Mouse (Mus musculus) limb, embryonic 14.5 days (tissue): Measurements from ENCODE around the gene Hira. TPM values are rescaled to one million over a fixed set of nuclear protein-coding genes. Genes with fewer than 3 reads are reported as not detected.

Experiments
- ATAC-seq: fragments of 200-750 bp; cut with Nextera tagmentation; 2 replicates; pipeline ENCODE4 v1.8.0; 2017; ENCODE audit warnings: low read depth, moderate number of reproducible peaks, moderate TSS enrichment; ENCODE audit not compliant: low FRiP score
- DNase-seq: peaks from one replicate; pipeline ENCODE4 v3.0.0-alpha.2; 2015; ENCODE audit warnings: low spot score
- H3K27ac ChIP-seq: fragments of 300-500 bp; sonication (generic); replicated peaks from 2 replicates; pipeline ENCODE4 v1.5.1; 2014; ENCODE audit warnings: low read depth, mild to moderate bottlenecking, low read length, moderate library complexity, mixed read lengths
- H3K27me3 ChIP-seq: fragments of 300-500 bp; sonication (generic); 2 replicates; pipeline ENCODE4 v1.6.1; 2014; ENCODE audit warnings: low read length, mixed read lengths; ENCODE audit not compliant: control insufficient read depth, insufficient read depth
- H3K36me3 ChIP-seq: fragments of 300-500 bp; sonication (generic); 2 replicates; pipeline ENCODE4 v1.6.1; 2014; ENCODE audit warnings: mild to moderate bottlenecking, low read length, moderate library complexity, mixed read lengths; ENCODE audit not compliant: control insufficient read depth, insufficient read depth
- H3K4me1 ChIP-seq: fragments of 300-500 bp; sonication (generic); 2 replicates; pipeline ENCODE4 v1.6.1; 2014; ENCODE audit warnings: antibody characterized with exemption, low read length, mixed read lengths; ENCODE audit not compliant: control insufficient read depth, insufficient read depth
- H3K4me2 ChIP-seq: fragments of 300-500 bp; sonication (generic); replicated peaks from 2 replicates; pipeline ENCODE4 v1.6.1; 2014; ENCODE audit warnings: low read depth, mild to moderate bottlenecking, low read length, moderate library complexity; ENCODE audit not compliant: severe bottlenecking
- H3K4me3 ChIP-seq: fragments of 300-500 bp; sonication (generic); replicated peaks from 2 replicates; pipeline ENCODE4 v1.5.1; 2014; ENCODE audit warnings: low read length
- H3K9ac ChIP-seq: fragments of 300-500 bp; sonication (generic); 2 replicates; pipeline ENCODE4 v1.6.1; 2014; ENCODE audit warnings: mild to moderate bottlenecking, low read depth, low read length, moderate library complexity; ENCODE audit not compliant: severe bottlenecking
- H3K9me3 ChIP-seq: fragments of 300-500 bp; sonication (generic); 2 replicates; pipeline ENCODE4 v1.6.1; 2016; ENCODE audit warnings: low read length; ENCODE audit not compliant: control insufficient read depth
- POLR2A ChIP-seq: fragments of 200-500 bp; IDR thresholded peaks from 2 replicates; pipeline ENCODE4 v1.8.0; 2012; ENCODE audit warnings: inconsistent platforms, mild to moderate bottlenecking, moderate library complexity, borderline replicate concordance; ENCODE audit not compliant: insufficient read depth, insufficient read length; ENCODE audit errors: extremely low read depth
- WGBS: fragments of 180-500 bp; shearing (Covaris S2); extraction: QIAGEN DNeasy Blood & Tissue Kit; methylation state at CpG from one replicate; pipeline ENCODE4 v1.1.7; 2014; 5-methylcytosine and 5-hydroxymethylcytosine counted together
- polyA plus RNA-seq, 2 experiments: library from polyadenylated mRNA; depleted of rRNA in 1 of 2; stranded (reverse) in 1 of 2; unstranded in 1 of 2; fragments of >200 nt; fragmentation: Nextera tagmentation in 1 of 2; extraction: Ambion mirVana in 1 of 2; gene quantifications; 2 replicates each; pipeline versions ENCODE4 v1.2.1 to v1.2.3; 2012 to 2014

Gene Hira
- polyA plus RNA-seq, 2 experiments: 14.1 to 64.0 TPM

GRCm38 (mm10) chr16:18921771-18922170, 44.9 kb downstream of the Hira start:
- no peaks in the 10 kb centered on the region for H3K27me3 ChIP-seq
- no peak overlapping the region for H3K4me3 ChIP-seq
- H3K4me2 ChIP-seq: no peak overlapping the region
- no peak overlapping the region for H3K9ac ChIP-seq
- no peaks in the 10 kb centered on the region for H3K9me3 ChIP-seq
- no peaks in the 10 kb centered on the region for H3K4me1 ChIP-seq
- TF ChIP-seq POLR2A: no peak
- WGBS: 92% methylated on average over 2 of the region's 2 CpGs
- ATAC-seq (no peak), DNase-seq (no peak)
- peaks cover 87% of the 10 kb centered on the region for H3K36me3 ChIP-seq
- H3K27ac ChIP-seq: no peak overlapping the region

GRCm38 (mm10) chr16:18927963-18928362, 51.1 kb downstream of the Hira start:
- Histone ChIP-seq H3K4me1 (no peaks in the 10 kb centered on the region), H3K27me3 (no peaks in the 10 kb centered on the region), H3K27ac (no peak overlapping the region), H3K9me3 (no peaks in the 10 kb centered on the region), H3K9ac (no peak overlapping the region), H3K4me3 (no peak overlapping the region), H3K36me3 (peaks cover 57% of the 10 kb centered on the region), H3K4me2 (no peak overlapping the region)
- 97% methylated on average over 1 of the region's 1 CpGs for WGBS
- DNase-seq (no peak), ATAC-seq (no peak)
- TF ChIP-seq POLR2A: no peak

- Histone ChIP-seq H3K4me1 (no peaks in the 10 kb centered on the region), H3K9ac (no peak overlapping the region), H3K9me3 (no peaks in the 10 kb centered on the region), H3K27me3 (no peaks in the 10 kb centered on the region), H3K4me3 (no peak overlapping the region), H3K27ac (no peak overlapping the region), H3K36me3 (peaks cover 61% of the 10 kb centered on the region), H3K4me2 (no peak overlapping the region)
- no peak for TF ChIP-seq POLR2A
- ATAC-seq: no peak
- WGBS: 92% methylated on average over 5 of the region's 5 CpGs
- no peak for DNase-seq
These were observed 61.7 kb downstream of the Hira start for GRCm38 (mm10) chr16:18938321-18939082.

- no peaks in the 10 kb centered on the region for H3K27me3 ChIP-seq
- no peak overlapping the region for H3K4me2 ChIP-seq
- H3K4me1 ChIP-seq: no peaks in the 10 kb centered on the region
- no peak overlapping the region for H3K4me3 ChIP-seq
- no peak for TF ChIP-seq POLR2A
- ATAC-seq: no peak
- WGBS: 90% methylated on average over 6 of the region's 6 CpGs
- H3K36me3 ChIP-seq: peaks cover 64% of the 10 kb centered on the region
- H3K9ac ChIP-seq: no peak overlapping the region
- no peak for DNase-seq
- H3K9me3 ChIP-seq: no peaks in the 10 kb centered on the region
- H3K27ac ChIP-seq: no peak overlapping the region
These were observed 67.1 kb downstream of the Hira start for GRCm38 (mm10) chr16:18943906-18944305.

- no peak for TF ChIP-seq POLR2A
- Histone ChIP-seq H3K36me3 (peaks cover 89% of the 10 kb centered on the region), H3K4me3 (no peak overlapping the region), H3K9ac (no peak overlapping the region), H3K27ac (no peak overlapping the region), H3K27me3 (no peaks in the 10 kb centered on the region), H3K9me3 (no peaks in the 10 kb centered on the region), H3K4me1 (no peaks in the 10 kb centered on the region), H3K4me2 (no peak overlapping the region)
- 95% methylated on average over 9 of the region's 9 CpGs for WGBS
- DNase-seq: no peak
- ATAC-seq: no peak
These were observed 72.1 kb downstream of the Hira start for GRCm38 (mm10) chr16:18948941-18949340.
